Mouse (Mus musculus) natural killer cell, adult 2 months (primary cell): ENCODE measurements around the gene Nfkbia.
A peak's percentile ranks its signal among the peaks of the same experiment; 100 is the strongest.

Experiments
- DNase-seq, 2 experiments: peaks; one replicate each; pipeline ENCODE4 v3.0.0; 2022; ENCODE audit warnings: low spot score in 2 of 2

The Nfkbia gene

DNA sequence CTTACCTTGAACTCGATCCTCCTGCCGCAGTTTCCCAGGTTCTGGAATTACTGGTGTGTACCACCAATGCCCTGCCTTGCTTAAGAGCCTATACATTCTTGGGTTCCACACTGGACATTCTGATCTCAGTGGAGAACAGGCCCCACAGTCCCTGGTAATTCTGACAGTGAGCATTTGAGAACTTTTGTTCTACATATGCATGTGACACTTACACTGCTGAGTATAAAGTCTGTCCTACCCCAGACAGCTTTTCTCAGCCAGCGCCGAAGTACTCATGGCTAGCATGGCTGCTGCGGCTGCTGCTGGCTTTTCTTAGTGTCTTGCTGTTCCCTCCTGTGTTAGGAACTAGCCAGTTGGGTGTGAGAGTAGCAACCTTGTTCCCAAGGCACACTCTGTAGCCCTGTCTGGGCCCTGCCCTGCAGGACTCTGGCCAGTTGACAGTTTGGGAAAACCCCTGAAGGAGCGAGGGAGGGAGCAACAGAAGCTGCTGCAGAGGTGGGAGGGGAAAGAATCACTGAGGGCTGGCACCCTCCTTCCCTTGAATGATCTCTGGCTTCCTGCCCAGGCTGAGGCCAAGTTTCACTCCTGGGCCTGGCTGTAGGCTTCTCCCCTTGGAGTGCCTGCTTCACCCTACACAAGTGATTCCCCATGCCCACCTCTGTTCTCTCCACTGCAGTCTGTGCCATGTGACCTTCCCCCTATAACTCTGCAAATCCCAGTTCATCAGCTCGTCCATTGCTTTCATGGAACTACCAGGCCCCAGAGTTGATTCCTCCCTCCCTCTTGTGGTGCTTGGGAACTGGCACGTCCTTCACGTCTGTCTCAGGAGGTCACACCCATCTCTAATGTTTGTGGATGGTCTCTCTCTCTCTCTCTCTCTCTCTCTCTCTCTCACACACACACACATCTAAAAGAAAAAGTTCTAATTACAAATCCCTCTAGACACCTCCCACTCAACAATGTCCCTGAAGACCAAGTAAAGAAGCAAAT is 49.3 kb downstream of the Nfkbia start:
- peak; percentile 21 to 26 for DNase-seq

DNA sequence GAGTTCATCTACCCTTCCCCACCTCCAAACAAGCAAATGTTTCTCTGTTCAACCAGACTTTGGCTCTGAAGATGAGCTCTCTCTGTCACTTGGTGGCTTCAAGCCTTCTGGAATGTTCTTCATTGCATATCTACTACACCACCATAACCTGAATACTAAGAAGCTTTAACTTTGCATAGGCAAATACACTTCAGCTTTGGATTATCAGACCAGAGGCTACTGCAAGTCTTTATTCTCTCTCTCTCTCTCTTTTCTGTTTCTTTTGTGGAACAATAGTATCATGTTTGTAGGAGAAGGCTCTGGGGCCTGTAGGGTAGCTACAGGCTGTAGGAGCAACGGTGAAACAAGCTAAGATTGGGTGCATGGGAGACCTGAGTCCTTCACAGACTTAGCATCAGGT is 50.2 kb downstream of the Nfkbia start:
- no peak for DNase-seq

DNA sequence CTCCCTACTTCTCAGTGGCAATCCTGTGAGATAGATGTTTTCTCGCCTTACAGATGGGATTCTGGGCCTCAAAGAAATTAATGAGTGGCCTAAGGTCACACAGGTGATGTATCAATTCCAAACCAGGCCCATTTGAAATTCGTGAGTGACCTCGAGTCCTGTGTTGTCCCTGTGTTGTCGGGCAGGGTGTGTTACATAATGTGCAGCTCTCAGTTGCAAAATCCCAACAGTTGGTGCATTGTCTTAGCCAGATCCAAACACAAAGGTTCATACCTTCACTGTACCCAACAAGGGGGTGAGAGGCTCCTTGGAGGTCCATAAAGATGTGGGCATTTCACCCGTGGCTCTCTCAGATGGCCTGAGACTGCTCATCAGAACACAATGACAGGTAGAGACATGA is 52.0 kb downstream of the Nfkbia start:
- no peak for DNase-seq
